ENCODE assay signal across 8 mouse cellular contexts in genomic region chr7:44495086-44495485, GRCm38 (mm10). TPM values are rescaled to one million over a fixed set of nuclear protein-coding genes. Genes with fewer than 3 reads are reported as not detected.
DNase-seq lines count a peak whose midpoint lies in the region; ATAC-seq and TF ChIP-seq lines count a peak whose summit lies in the region.

No protein-coding gene starts in this region.

- no peaks in the 10 kb centered on the region; the same call in 1 of the 2 replicates for H3K27me3 ChIP-seq in kidney, embryonic 15.5 days
- no peaks in the 10 kb centered on the region for H3K27me3 ChIP-seq in hindbrain, embryonic 12.5 days
- H3K27me3 ChIP-seq in midbrain, embryonic 15.5 days (replicated peaks) = no peaks in the 10 kb centered on the region

- H3K4me3 ChIP-seq in kidney, embryonic 15.5 days (replicated peaks) = peak overlapping the region; percentile 81; the same call in 1 of the 2 replicates
- peak overlapping the region; percentile 88; the same call in 1 of the 2 replicates for H3K4me3 ChIP-seq in bone marrow macrophage, adult 2 months (ENCODE audit: insufficient read depth, low read length)
- H3K4me3 ChIP-seq in hindbrain, embryonic 12.5 days = peak overlapping the region; percentile 77; the same call in 1 of the 2 replicates
- peak overlapping the region; percentile 87 for H3K4me3 ChIP-seq in midbrain, embryonic 15.5 days

- H3K4me1 ChIP-seq in kidney, embryonic 15.5 days = peaks cover 22% of the 10 kb centered on the region
- H3K4me1 ChIP-seq in bone marrow macrophage, adult 2 months (ENCODE audit: control insufficient read depth, insufficient read depth, low read length) = peaks cover 12% of the 10 kb centered on the region
- peaks cover 20% of the 10 kb centered on the region for H3K4me1 ChIP-seq in hindbrain, embryonic 12.5 days
- peaks cover 27% of the 10 kb centered on the region for H3K4me1 ChIP-seq in midbrain, embryonic 15.5 days

- no peak for ATAC-seq in kidney, embryonic 15.5 days (replicated peaks; ENCODE audit: low FRiP score)
- ATAC-seq in hindbrain, embryonic 12.5 days (ENCODE audit: low FRiP score) = no peak
- ATAC-seq in midbrain, embryonic 15.5 days (replicated peaks) = no peak

- no peak overlapping the region for H3K27ac ChIP-seq in kidney, embryonic 15.5 days
- H3K27ac ChIP-seq in bone marrow macrophage, adult 2 months (ENCODE audit: insufficient read depth, low read depth, low read length) = no peak overlapping the region
- 0 out of 2 replicates have a peak overlapping the region, but pooled peaks have one; percentile 4 for H3K27ac ChIP-seq in hindbrain, embryonic 12.5 days
- H3K27ac ChIP-seq in midbrain, embryonic 15.5 days = no peak overlapping the region

- WGBS in kidney, embryonic 15.5 days = 80% methylated on average over 7 of the region's 7 CpGs
- 89% methylated on average over 7 of the region's 7 CpGs for WGBS in hindbrain, embryonic 12.5 days
- 86% methylated on average over 7 of the region's 7 CpGs for WGBS in midbrain, embryonic 15.5 days

- peak overlapping the region; percentile 95 for H3K4me2 ChIP-seq in kidney, embryonic 15.5 days
- H3K4me2 ChIP-seq in hindbrain, embryonic 12.5 days (replicated peaks) = peak overlapping the region; percentile 82
- peak overlapping the region; percentile 74 for H3K4me2 ChIP-seq in midbrain, embryonic 15.5 days

- H3K9ac ChIP-seq in kidney, embryonic 15.5 days = peak overlapping the region; percentile 86; the same call in 1 of the 2 replicates
- peak overlapping the region; percentile 81 for H3K9ac ChIP-seq in hindbrain, embryonic 12.5 days
- peak overlapping the region; percentile 98; the same call in 1 of the 2 replicates for H3K9ac ChIP-seq in midbrain, embryonic 15.5 days

- TF ChIP-seq CTCF in bone marrow macrophage, adult 2 months (IDR thresholded peaks at IDR 0.05; ENCODE audit: low read depth, low read length) = no peak

- no peak for TF ChIP-seq POLR2A in bone marrow macrophage, adult 2 months (IDR thresholded peaks at IDR 0.05; ENCODE audit: borderline replicate concordance, low read depth, low read length)

- peaks cover 41% of the 10 kb centered on the region for H3K36me3 ChIP-seq in kidney, embryonic 15.5 days
- H3K36me3 ChIP-seq in hindbrain, embryonic 12.5 days = peaks cover 44% of the 10 kb centered on the region
- H3K36me3 ChIP-seq in midbrain, embryonic 15.5 days (replicated peaks) = peaks cover 25% of the 10 kb centered on the region

- no peaks in the 10 kb centered on the region for H3K9me3 ChIP-seq in kidney, embryonic 15.5 days (replicated peaks)
- H3K9me3 ChIP-seq in hindbrain, embryonic 12.5 days (replicated peaks) = no peaks in the 10 kb centered on the region
- H3K9me3 ChIP-seq in midbrain, embryonic 15.5 days = no peaks in the 10 kb centered on the region

- no peak for DNase-seq in kidney, postnatal 25 days
- no peak for DNase-seq in layer of hippocampus, adult 9-11 months
- no peak for DNase-seq in thymus, postnatal 36 days
- no peak for DNase-seq in adrenal gland, postnatal 4 days (ENCODE audit: low spot score in 2 of 2)

RNA-seq across cellular contexts. Expression of gene Emc10, which starts 1.2 kb away (rescaled TPM):
- 113 and 120 TPM in 2 replicates for polyA plus RNA-seq in kidney, embryonic 15.5 days (2015; fragmentation: Nextera tagmentation; extraction: Ambion mirVana)
- 82.1 and 89.3 TPM in 2 replicates for polyA plus RNA-seq in bone marrow macrophage, adult 2 months (2012; ENCODE audit: insufficient read depth, insufficient read length, missing spikeins)
- 134 and 142 TPM in 2 replicates for polyA plus RNA-seq in hindbrain, embryonic 12.5 days (2016; fragmentation: Nextera tagmentation; extraction: Ambion mirVana)
- 145 and 162 TPM in 2 replicates for polyA plus RNA-seq in midbrain, embryonic 15.5 days (2015; fragmentation: Nextera tagmentation; extraction: Ambion mirVana)
- total RNA-seq in adrenal gland, postnatal 4 days (2021) = 10 to 100 TPM; 84.1 to 90.2 TPM

RNA-seq across cellular contexts. Expression of gene Fam71e1, which starts 1.3 kb away (rescaled TPM):
- polyA plus RNA-seq in kidney, embryonic 15.5 days (2015; fragmentation: Nextera tagmentation; extraction: Ambion mirVana) = 14.3 and 16.5 TPM in 2 replicates
- 2.1 and 2.9 TPM in 2 replicates for polyA plus RNA-seq in bone marrow macrophage, adult 2 months (2012; ENCODE audit: insufficient read depth, insufficient read length, missing spikeins)
- 25.2 and 26.0 TPM in 2 replicates for polyA plus RNA-seq in hindbrain, embryonic 12.5 days (2016; fragmentation: Nextera tagmentation; extraction: Ambion mirVana)
- polyA plus RNA-seq in midbrain, embryonic 15.5 days (2015; fragmentation: Nextera tagmentation; extraction: Ambion mirVana) = 30.1 and 36.6 TPM in 2 replicates
- 10 to 100 TPM; 21.6 to 22.7 TPM for total RNA-seq in adrenal gland, postnatal 4 days (2021)

RNA-seq across cellular contexts. Expression of gene Josd2, which starts 27.3 kb away (rescaled TPM):
- polyA plus RNA-seq in kidney, embryonic 15.5 days (2015; fragmentation: Nextera tagmentation; extraction: Ambion mirVana) = 72.5 and 78.9 TPM in 2 replicates
- 46.7 and 51.3 TPM in 2 replicates for polyA plus RNA-seq in bone marrow macrophage, adult 2 months (2012; ENCODE audit: insufficient read depth, insufficient read length, missing spikeins)
- 60.5 and 65.1 TPM in 2 replicates for polyA plus RNA-seq in hindbrain, embryonic 12.5 days (2016; fragmentation: Nextera tagmentation; extraction: Ambion mirVana)
- 38.8 and 42.2 TPM in 2 replicates for polyA plus RNA-seq in midbrain, embryonic 15.5 days (2015; fragmentation: Nextera tagmentation; extraction: Ambion mirVana)
- 10 to 100 TPM; 40.3 to 48.1 TPM for total RNA-seq in adrenal gland, postnatal 4 days (2021)

RNA-seq across cellular contexts. Expression of gene Mybpc2, which starts 29.4 kb away (rescaled TPM):
- polyA plus RNA-seq in kidney, embryonic 15.5 days (2015; fragmentation: Nextera tagmentation; extraction: Ambion mirVana) = 0.16 and 0.27 TPM in 2 replicates
- polyA plus RNA-seq in bone marrow macrophage, adult 2 months (2012; ENCODE audit: insufficient read depth, insufficient read length, missing spikeins) = not detected in 2 replicates
- 0.22 TPM in 1 of 2 replicates, not detected in the other for polyA plus RNA-seq in hindbrain, embryonic 12.5 days (2016; fragmentation: Nextera tagmentation; extraction: Ambion mirVana)
- polyA plus RNA-seq in midbrain, embryonic 15.5 days (2015; fragmentation: Nextera tagmentation; extraction: Ambion mirVana) = 0.19 and 0.28 TPM in 2 replicates
- total RNA-seq in adrenal gland, postnatal 4 days (2021) = 1 to 10 TPM; 6.6 to 9.9 TPM

RNA-seq across cellular contexts. Expression of gene Aspdh, which starts 29.9 kb away (rescaled TPM):
- polyA plus RNA-seq in kidney, embryonic 15.5 days (2015; fragmentation: Nextera tagmentation; extraction: Ambion mirVana) = 3.2 and 3.9 TPM in 2 replicates
- not detected in 2 replicates for polyA plus RNA-seq in bone marrow macrophage, adult 2 months (2012; ENCODE audit: insufficient read depth, insufficient read length, missing spikeins)
- 1.3 and 3.9 TPM in 2 replicates for polyA plus RNA-seq in hindbrain, embryonic 12.5 days (2016; fragmentation: Nextera tagmentation; extraction: Ambion mirVana)
- polyA plus RNA-seq in midbrain, embryonic 15.5 days (2015; fragmentation: Nextera tagmentation; extraction: Ambion mirVana) = 5.8 and 6.0 TPM in 2 replicates
- 1 to 10 TPM; 3.2 to 6.2 TPM for total RNA-seq in adrenal gland, postnatal 4 days (2021)
